Mouse (Mus musculus): ENCODE measurements around the gene Rufy3.

Rufy3 gene

GRCm38 (mm10) chr5:88588481-88588880 is 23.6 kb downstream of the Rufy3 start:
- Histone ChIP-seq H3K27me3 (ENCODE audit: control insufficient read depth, insufficient read depth, low read length, poor library complexity, severe bottlenecking) (no peaks in the 10 kb centered on the region), H3K36me3 (ENCODE audit: control insufficient read depth, insufficient read depth, low read length, poor library complexity, severe bottlenecking) (no peaks in the 10 kb centered on the region)
- no peak for DNase-seq (ENCODE audit: low read depth, low spot score)

- no peak for DNase-seq (ENCODE audit: low read depth, low spot score)
- H3K27me3 ChIP-seq (ENCODE audit: control insufficient read depth, insufficient read depth, low read length, poor library complexity, severe bottlenecking) = no peaks in the 10 kb centered on the region
- H3K36me3 ChIP-seq (ENCODE audit: control insufficient read depth, insufficient read depth, low read length, poor library complexity, severe bottlenecking) = no peaks in the 10 kb centered on the region
Measured at GRCm38 (mm10) chr5:88593421-88594172, 28.8 kb downstream of the Rufy3 start.

GRCm38 (mm10) chr5:88594173-88594569 is 29.3 kb downstream of the Rufy3 start:
- H3K36me3 ChIP-seq (ENCODE audit: control insufficient read depth, insufficient read depth, low read length, poor library complexity, severe bottlenecking) = no peaks in the 10 kb centered on the region
- DNase-seq (ENCODE audit: low read depth, low spot score) = no peak
- H3K27me3 ChIP-seq (ENCODE audit: control insufficient read depth, insufficient read depth, low read length, poor library complexity, severe bottlenecking) = no peaks in the 10 kb centered on the region

GRCm38 (mm10) chr5:88595537-88596455 is 31.0 kb downstream of the Rufy3 start:
- H3K36me3 ChIP-seq (ENCODE audit: control insufficient read depth, insufficient read depth, low read length, poor library complexity, severe bottlenecking) = no peaks in the 10 kb centered on the region
- no peaks in the 10 kb centered on the region for H3K27me3 ChIP-seq (ENCODE audit: control insufficient read depth, insufficient read depth, low read length, poor library complexity, severe bottlenecking)
- no peak for DNase-seq (ENCODE audit: low read depth, low spot score)

- no peak for DNase-seq (ENCODE audit: low read depth, low spot score)
- no peaks in the 10 kb centered on the region for H3K27me3 ChIP-seq (ENCODE audit: control insufficient read depth, insufficient read depth, low read length, poor library complexity, severe bottlenecking)
- H3K36me3 ChIP-seq (ENCODE audit: control insufficient read depth, insufficient read depth, low read length, poor library complexity, severe bottlenecking) = no peaks in the 10 kb centered on the region
Measured at GRCm38 (mm10) chr5:88598961-88599360, 34.1 kb downstream of the Rufy3 start.

- DNase-seq (ENCODE audit: low read depth, low spot score) = no peak
- Histone ChIP-seq H3K27me3 (ENCODE audit: control insufficient read depth, insufficient read depth, low read length, poor library complexity, severe bottlenecking) (no peaks in the 10 kb centered on the region), H3K36me3 (ENCODE audit: control insufficient read depth, insufficient read depth, low read length, poor library complexity, severe bottlenecking) (no peaks in the 10 kb centered on the region)
Measured at GRCm38 (mm10) chr5:88602030-88602429, 37.2 kb downstream of the Rufy3 start.

GRCm38 (mm10) chr5:88602713-88603112 is 37.9 kb downstream of the Rufy3 start:
- Histone ChIP-seq H3K36me3 (ENCODE audit: control insufficient read depth, insufficient read depth, low read length, poor library complexity, severe bottlenecking) (no peaks in the 10 kb centered on the region), H3K27me3 (ENCODE audit: control insufficient read depth, insufficient read depth, low read length, poor library complexity, severe bottlenecking) (no peaks in the 10 kb centered on the region)
- DNase-seq (ENCODE audit: low read depth, low spot score) = no peak

GRCm38 (mm10) chr5:88604046-88604445 is 39.2 kb downstream of the Rufy3 start:
- H3K27me3 ChIP-seq (ENCODE audit: control insufficient read depth, insufficient read depth, low read length, poor library complexity, severe bottlenecking) = no peaks in the 10 kb centered on the region
- no peaks in the 10 kb centered on the region for H3K36me3 ChIP-seq (ENCODE audit: control insufficient read depth, insufficient read depth, low read length, poor library complexity, severe bottlenecking)
- no peak for DNase-seq (ENCODE audit: low read depth, low spot score)

GRCm38 (mm10) chr5:88604641-88605358 is 40.0 kb downstream of the Rufy3 start:
- no peaks in the 10 kb centered on the region for H3K27me3 ChIP-seq (ENCODE audit: control insufficient read depth, insufficient read depth, low read length, poor library complexity, severe bottlenecking)
- DNase-seq (ENCODE audit: low read depth, low spot score) = no peak
- H3K36me3 ChIP-seq (ENCODE audit: control insufficient read depth, insufficient read depth, low read length, poor library complexity, severe bottlenecking) = no peaks in the 10 kb centered on the region

- Histone ChIP-seq H3K36me3 (ENCODE audit: control insufficient read depth, insufficient read depth, low read length, poor library complexity, severe bottlenecking) (peaks cover 2% of the 10 kb centered on the region; the same call in 1 of the 2 replicates), H3K27me3 (ENCODE audit: control insufficient read depth, insufficient read depth, low read length, poor library complexity, severe bottlenecking) (no peaks in the 10 kb centered on the region)
- DNase-seq (ENCODE audit: low read depth, low spot score) = no peak
Measured at GRCm38 (mm10) chr5:88614129-88614528, 49.3 kb downstream of the Rufy3 start.

- DNase-seq (ENCODE audit: low read depth, low spot score) = no peak
- Histone ChIP-seq H3K36me3 (ENCODE audit: control insufficient read depth, insufficient read depth, low read length, poor library complexity, severe bottlenecking) (peaks cover 5% of the 10 kb centered on the region), H3K27me3 (ENCODE audit: control insufficient read depth, insufficient read depth, low read length, poor library complexity, severe bottlenecking) (no peaks in the 10 kb centered on the region)
Measured at GRCm38 (mm10) chr5:88616988-88617387, 52.1 kb downstream of the Rufy3 start.

GRCm38 (mm10) chr5:88627545-88627944 is 62.7 kb downstream of the Rufy3 start:
- DNase-seq (ENCODE audit: low read depth, low spot score) = no peak
- H3K27me3 ChIP-seq (ENCODE audit: control insufficient read depth, insufficient read depth, low read length, poor library complexity, severe bottlenecking) = no peaks in the 10 kb centered on the region

GRCm38 (mm10) chr5:88629125-88629524 is 64.3 kb downstream of the Rufy3 start:
- no peaks in the 10 kb centered on the region for H3K36me3 ChIP-seq (ENCODE audit: control insufficient read depth, insufficient read depth, low read length, poor library complexity, severe bottlenecking)
- no peaks in the 10 kb centered on the region for H3K27me3 ChIP-seq (ENCODE audit: control insufficient read depth, insufficient read depth, low read length, poor library complexity, severe bottlenecking)
- no peak for DNase-seq (ENCODE audit: low read depth, low spot score)

More at GRCm38 (mm10) chr5:88627545-88627944, 62.7 kb downstream of the Rufy3 start:
- no peaks in the 10 kb centered on the region for H3K36me3 ChIP-seq (ENCODE audit: control insufficient read depth, insufficient read depth, low read length, poor library complexity, severe bottlenecking)

GRCm38 (mm10) chr5:88629987-88630386 is 65.1 kb downstream of the Rufy3 start:
- H3K36me3 ChIP-seq (ENCODE audit: control insufficient read depth, insufficient read depth, low read length, poor library complexity, severe bottlenecking) = no peaks in the 10 kb centered on the region
- H3K27me3 ChIP-seq (ENCODE audit: control insufficient read depth, insufficient read depth, low read length, poor library complexity, severe bottlenecking) = no peaks in the 10 kb centered on the region
- DNase-seq (ENCODE audit: low read depth, low spot score) = no peak

Data from splenic B cell, adult 2 months (primary cell).